Mouse (Mus musculus): ENCODE measurements around the gene Hist1h2ad.
"Not testable (repeated sequence)": the region's sequence is repeated elsewhere in the genome, so short reads cannot be mapped to it uniquely, and the experiment has no call there.

The Hist1h2ad gene

DNA sequence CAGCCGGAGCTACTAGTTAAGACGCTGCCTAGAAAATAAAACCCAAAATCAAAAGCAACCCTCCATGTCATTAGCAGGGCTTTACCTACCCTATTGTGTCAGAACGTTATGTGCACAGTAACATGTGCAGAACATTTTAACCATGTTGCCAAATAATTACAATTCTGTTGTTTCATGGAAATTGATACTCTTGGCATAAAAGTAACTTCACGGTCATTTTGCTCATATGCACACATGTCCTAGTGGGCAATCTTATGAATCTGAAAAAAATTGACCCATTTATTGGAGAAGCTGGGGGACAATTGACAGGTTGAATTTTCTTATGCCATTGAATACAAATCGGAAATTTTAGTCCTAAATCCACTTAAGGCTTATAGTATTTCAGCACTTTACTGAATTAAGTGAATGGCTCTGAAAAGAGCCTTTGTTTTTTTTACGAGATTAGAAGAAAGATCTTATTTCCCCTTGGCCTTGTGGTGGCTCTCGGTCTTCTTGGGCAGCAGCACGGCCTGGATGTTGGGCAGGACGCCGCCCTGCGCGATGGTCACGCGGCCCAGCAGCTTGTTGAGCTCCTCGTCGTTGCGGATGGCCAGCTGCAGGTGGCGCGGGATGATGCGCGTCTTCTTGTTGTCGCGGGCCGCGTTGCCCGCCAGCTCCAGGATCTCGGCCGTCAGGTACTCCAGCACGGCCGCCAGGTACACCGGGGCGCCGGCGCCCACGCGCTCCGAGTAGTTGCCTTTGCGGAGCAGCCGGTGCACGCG, 3.7 kb upstream of the Hist1h2ad start:
- not testable (repeated sequence) for DNase-seq

DNA sequence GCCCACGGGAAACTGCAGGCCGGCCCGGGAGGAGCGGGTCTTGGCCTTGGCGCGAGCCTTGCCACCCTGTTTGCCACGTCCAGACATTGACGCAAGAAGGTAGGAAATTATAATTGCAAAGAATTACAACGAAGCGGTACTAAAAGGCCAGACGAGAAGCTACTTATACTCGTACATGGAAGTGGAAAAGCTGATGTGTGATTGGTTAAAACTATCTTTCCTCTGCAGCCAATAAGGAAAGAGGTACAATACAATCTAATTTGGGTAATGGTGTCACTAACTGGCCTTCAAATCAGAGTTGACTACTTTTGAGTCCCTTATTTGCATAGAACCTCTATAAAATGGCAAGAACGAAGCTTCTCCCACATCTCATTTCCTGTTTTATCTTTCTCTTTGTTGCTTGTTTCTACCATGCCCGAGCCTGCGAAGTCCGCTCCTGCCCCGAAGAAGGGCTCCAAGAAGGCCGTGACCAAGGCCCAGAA, 3.1 kb upstream of the Hist1h2ad start, which contains the start of the genes Hist1h2ae and Hist1h2bg:
Hist1h2ae (minus strand) TSS at position 199 of the 482 bp plus-strand sequence.
Hist1h2bg (plus strand) TSS at position 375 of the 482 bp plus-strand sequence.
- peak; percentile 46 to 85 for DNase-seq

DNA sequence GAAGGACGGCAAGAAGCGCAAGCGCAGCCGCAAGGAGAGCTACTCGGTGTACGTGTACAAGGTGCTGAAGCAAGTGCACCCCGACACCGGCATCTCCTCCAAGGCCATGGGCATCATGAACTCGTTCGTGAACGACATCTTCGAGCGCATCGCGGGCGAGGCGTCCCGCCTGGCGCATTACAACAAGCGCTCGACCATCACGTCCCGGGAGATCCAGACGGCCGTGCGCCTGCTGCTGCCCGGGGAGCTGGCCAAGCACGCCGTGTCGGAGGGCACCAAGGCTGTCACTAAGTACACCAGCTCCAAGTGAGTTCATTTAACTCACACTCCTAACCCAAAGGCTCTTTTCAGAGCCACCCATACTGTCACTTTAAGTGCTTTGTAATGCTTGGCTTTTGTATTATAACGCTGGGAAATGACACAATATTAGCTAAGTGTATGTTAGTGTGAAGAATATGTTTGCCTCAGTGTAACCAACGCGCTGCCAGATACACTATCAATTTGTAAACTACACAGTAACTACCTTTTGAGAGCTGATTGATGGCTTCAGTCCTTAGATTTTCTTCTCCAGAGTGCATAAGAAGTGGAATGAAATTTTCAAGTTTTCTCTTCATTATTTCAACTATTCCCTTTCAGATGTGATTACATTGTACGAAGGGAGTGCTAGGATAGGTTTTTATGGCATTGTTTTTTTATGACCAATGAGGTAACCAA, 2.5 kb upstream of the Hist1h2ad start:
- not testable (repeated sequence) for DNase-seq

DNA sequence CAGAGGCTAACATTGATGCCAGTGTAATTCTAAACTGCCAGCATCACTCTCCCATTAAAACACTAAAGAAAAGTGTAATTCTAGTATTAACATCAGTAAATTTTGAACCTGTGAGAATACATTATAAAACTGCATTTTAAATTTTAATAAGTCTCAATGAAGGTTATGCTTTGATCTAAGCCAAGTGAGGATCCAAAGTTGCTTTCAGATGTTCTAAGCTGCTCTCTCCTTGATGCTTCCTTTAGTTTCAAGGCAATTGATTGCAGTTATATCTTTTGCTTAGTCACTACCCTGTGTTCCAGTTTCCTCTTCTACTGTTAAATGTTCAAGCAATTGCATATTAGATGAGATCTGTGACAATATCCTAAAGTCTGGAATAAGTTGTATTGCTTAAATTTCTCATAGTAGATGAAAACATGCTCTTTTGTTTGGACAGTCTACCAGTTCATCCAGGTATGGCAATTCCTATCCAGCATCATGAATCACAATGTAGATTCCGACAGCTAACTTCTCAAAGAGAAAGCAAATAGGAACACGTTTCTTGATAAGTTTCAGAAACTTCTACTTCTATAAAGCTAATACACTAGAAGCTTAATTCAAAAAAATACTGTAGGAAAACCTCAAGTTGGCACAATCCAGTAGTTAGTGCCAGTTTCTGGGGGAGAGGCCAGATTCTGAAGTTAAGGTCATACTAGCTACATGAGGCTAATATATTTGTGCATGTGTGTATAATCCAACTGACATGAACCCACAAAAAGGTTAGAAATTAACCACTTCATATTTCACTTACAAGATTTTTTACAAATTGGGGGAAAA, 1.8 kb upstream of the Hist1h2ad start:
- no peak for DNase-seq

DNA sequence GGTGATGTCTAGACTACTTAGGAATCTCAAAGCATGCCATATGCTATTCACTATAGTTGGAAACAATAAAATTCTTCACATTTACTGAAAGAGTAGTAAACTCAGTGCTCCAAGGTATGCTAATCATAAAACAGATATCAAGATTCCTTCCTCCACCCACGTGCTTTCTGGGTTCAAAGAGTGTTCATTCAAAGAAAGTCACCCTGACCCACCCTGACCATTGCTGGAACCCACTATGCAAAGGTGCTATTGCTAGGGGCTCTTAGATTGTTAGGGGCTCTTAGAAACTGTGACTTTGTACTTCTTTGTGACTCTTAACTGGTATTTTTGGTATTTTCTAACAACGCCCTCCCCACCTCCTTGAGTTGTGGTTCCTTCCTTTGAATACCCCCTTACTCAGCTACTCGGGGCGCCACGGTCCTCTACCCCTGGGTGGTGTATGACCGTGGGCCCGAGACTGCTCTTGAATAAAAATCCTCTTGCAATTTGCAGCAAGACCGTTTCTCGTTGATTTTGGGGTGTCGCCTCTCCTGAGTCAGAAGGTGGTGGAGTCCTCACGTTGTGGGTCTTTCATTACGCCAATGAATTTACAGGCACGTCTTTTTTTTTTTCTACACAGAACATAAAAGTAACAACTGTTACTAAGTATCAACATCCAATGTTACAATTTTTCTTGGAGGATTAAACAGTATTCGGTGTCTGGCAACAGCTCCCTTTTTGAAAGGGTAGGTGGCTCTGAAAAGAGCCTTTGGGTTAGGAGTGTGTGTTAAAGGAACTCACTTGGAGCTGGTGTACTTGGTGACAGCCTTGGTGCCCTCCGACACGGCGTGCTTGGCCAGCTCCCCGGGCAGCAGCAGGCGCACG, 915 bp upstream of the Hist1h2ad start:
- not testable (repeated sequence) for DNase-seq

DNA sequence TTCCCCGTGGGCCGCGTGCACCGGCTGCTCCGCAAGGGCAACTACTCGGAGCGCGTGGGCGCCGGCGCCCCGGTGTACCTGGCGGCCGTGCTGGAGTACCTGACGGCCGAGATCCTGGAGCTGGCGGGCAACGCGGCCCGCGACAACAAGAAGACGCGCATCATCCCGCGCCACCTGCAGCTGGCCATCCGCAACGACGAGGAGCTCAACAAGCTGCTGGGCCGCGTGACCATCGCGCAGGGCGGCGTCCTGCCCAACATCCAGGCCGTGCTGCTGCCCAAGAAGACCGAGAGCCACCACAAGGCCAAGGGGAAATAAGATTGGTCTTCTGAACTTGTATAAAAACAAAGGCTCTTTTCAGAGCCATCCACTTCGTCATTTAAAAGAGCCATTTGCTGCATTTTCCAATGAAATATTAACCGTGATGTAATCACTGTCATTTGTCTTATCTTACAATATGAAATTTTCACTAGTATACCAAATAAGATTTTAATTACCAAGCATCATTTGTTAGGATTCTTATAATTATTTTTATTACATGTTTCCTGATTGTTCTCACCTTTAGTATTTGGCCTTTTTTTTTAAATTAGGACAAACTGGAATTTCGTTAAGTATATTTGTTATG, 477 bp downstream of the Hist1h2ad start:
- DNase-seq, result not testable (repeated sequence)

DNA sequence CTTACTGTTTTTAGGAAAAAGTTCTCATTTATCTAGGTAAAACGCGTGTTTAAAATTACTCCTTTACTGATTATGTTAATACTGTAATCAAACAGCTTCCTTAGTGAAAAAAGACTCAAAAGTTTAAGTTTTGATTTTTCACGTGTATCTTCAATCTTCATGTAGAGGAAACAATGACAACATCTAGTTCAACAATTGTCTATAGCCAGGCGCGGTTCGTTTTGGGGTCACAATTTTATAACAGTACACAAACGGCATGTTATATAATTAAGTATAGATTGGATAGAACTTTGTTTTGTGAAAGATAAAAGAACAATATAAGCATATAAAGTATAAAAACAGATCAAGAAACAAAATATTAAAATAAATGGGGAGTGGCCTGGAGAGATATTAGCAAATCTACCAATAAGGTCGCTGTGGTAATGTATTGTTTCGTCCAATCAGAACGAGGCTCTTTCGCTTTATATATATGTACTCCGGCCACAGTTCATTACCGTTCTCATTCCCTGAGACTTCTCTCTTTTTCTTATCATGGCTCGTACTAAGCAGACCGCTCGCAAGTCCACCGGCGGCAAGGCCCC, 1.2 kb downstream of the Hist1h2ad start, which contains the start of gene Hist1h3d:
Hist1h3d (plus strand) TSS at position 493 of the 581 bp plus-strand sequence.
- DNase-seq, result peak in 1 of 2 experiments; percentile 42

DNA sequence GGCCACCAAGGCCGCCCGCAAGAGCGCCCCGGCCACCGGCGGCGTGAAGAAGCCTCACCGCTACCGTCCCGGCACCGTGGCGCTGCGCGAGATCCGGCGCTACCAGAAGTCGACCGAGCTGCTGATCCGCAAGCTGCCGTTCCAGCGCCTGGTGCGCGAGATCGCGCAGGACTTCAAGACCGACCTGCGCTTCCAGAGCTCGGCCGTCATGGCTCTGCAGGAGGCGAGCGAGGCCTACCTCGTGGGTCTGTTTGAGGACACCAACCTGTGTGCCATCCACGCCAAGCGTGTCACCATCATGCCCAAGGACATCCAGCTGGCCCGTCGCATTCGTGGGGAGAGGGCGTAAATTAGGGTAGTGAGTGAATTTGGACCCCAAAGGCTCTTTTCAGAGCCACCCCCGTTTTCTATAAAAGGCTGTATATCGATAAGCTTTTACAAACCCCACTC, 1.7 kb downstream of the Hist1h2ad start:
- DNase-seq, result not testable (repeated sequence)

DNA sequence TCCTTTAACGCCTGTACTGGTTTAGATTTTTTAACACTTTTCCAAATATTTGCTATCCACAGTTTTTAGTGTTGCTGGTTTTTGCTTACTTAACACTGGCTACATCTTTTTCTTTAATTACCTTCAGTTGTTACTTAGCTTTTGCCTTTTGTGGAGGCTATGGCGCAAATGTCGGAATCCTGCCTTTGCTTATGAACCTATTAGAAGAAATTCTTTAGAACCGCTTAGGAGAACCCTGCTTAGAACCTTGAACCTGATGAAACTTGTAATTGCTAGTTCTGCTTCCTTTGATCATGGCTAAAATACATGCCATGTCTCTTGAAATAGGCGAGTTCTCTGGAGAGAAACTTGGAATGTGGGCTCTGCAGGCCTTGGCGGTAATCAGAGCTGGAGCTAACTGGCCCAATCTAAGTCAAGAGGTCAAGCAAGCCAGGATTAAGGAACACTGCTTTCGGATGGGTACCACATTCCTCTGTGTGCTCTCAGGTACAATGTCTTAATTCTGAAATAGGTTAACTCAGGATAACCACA, 2.2 kb downstream of the Hist1h2ad start:
- DNase-seq, result no peak

DNA sequence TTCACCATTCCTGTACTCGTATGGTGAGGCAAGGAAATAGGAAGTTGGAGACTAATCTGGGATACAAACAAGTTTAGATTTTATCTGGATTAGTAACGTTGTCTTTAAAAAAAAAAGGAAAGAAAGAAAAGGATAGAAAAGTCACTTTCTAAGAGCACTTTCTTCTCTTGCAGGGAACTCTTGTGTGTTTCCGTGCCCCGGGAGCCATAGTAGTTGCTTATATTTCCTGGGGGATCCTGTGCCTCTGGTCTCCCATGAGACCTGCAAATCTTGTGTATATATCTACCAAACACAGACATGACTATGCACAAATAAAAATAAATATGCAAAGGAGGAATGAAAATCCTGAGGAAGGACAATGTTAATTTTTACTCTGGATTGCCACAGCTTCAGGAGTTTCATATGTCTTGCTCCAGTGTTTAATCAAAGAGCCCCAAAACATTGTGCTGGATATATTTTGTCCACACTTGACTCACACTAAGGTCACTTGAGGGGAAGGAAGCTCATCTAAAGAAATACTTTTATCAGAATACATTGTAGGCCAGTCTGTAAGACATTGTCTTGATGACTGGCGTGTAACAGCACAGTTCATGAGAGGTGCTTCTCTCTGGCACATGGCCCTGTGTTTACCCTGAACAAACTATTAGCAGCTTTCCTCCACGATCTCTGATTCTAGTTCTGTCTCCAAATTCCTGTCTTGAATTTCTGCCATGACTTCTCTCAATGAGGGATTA, 2.9 kb downstream of the Hist1h2ad start:
- no peak for DNase-seq

DNA sequence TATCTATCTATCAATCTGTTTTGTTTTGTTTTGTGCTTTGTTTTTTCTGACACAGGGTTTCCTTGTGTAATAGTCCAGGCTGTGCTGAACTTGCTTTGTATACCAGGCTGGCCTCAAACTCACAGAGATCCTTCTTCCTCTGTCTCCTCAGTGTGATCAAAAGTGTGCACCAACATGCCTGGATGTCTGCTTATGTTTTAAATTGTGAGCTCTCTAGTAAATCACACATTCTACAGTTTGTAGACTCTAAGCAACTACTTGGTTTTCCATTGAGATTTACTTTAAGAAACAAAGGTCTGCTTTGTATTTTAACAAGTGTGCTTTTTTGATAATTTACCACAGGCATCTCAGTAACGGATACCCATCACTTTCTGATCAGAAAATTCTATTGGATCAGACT, 3.7 kb downstream of the Hist1h2ad start:
- no peak for DNase-seq

DNA sequence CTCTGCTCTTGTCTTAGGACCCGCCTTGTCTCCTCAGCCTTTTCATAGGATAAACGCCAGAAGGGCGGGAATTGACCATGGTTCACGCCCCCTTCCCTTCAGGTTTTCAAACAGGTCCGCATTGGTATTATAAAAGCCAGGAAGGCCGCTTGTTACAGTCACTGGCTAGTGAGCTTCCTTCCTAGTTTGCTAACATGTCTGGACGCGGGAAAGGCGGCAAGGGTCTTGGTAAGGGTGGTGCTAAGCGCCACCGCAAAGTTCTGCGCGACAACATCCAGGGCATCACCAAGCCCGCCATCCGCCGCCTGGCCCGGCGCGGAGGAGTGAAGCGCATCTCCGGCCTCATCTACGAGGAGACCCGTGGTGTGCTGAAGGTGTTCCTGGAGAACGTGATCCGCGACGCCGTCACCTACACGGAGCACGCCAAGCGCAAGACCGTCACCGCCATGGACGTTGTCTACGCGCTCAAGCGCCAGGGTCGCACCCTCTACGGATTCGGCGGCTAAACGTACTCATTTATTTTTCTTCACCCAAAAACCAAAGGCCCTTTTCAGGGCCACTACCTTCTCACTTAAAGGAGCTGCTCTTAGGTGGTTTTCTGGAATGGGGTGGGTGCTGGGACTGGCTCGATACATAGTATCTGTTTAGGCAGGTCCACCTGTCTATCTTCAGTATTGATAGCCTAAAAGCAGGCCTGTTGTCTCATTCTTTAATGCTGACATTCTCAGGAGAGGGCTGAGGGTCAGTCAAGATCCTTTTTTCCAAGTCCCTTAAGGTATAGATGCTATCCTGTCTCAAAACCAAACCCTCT, 7.4 kb downstream of the Hist1h2ad start, which contains the start of gene Hist1h4d:
Hist1h4d (plus strand) TSS at position 191 of the 811 bp plus-strand sequence.
- DNase-seq, result peak; percentile 93 to 98

DNA sequence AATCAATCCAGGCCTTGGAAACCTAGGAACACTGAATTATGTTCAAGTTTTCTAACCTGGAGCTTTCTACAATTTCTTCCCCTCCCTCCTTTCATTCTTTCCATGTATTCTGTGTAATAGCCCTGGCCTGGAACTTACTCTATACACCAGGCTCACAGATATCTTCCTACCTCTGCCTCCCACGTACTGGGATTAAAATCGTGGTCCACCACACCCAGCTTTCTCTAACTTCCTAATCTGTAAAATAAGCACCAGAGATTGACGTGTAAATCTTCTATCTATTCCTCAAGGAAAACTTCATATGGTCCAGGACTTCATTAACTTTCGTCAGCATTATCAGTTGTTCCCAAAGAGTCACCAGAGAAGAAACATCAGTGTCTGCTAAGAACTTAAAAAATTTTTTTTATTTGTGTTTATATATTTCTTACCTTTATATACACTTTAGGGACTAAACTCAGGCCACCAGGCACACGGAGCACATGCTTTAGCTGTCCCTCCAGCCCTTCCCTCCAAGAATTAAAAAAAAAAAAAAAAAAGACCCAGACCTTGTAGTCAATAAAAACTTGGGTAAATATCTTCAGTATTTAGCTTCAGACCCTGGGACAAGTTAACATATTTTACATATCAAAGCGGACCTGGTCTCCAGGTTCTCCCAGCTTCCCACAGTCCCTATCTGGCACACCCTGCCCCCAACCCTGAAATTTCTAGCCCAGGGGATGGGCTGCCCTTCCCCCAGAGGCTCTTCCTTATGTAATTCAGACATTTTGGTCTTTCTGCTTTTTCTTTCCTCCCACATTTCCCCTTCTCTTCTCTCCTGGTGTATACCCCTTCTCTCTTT, 8.3 kb downstream of the Hist1h2ad start:
- no peak for DNase-seq

DNA sequence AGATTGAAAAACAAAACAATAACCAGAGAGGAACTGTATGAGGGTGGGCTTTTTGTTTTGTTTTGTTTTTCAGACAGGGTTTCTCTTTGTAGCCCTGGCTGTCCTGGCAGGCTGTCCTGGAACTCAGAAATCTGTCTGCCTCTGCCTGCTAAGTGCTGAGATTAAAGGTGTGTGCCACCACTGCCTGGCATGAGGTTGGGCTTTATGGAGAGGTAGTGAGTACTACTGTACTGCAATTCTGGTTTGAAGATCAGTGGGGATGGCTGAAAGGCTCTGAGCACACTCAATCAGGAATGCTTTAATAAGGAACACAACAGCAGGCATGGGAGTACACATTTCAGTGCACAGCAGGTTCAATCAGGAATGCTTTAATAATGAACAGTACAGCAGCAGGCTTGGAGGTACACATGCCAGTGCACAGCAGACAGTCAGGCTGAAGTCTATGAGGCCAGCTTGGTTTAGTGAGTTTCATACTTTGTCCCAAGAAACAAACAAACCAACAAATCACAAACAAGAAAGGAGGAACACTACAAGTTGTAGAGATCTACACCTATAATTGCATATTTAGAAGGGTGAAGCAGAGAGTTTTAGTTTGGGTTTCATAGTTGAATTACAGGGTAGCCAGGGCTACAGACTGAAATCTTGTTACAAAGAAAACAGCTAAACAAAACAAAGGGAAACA, 9.3 kb downstream of the Hist1h2ad start:
- no peak for DNase-seq

DNA sequence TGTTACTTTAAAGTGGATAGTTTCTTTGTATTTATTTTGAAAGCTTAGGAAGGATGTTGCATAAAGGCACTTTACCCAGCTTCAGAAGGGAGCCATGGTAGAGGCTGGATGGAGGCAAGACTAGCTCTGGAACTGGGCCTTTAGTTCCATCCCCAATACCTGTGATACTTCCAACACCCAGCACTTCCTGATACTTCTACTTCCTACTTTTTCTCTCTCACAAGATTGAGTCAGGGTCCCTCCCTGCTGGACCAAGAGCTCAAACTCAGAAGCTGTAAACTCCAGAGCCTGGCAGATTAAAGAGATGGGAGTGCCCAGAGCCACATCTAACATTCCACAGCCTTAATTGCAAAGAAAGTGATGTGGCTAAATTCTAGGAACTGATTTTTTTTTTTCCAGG, 10.2 kb downstream of the Hist1h2ad start:
- no peak for DNase-seq

DNA sequence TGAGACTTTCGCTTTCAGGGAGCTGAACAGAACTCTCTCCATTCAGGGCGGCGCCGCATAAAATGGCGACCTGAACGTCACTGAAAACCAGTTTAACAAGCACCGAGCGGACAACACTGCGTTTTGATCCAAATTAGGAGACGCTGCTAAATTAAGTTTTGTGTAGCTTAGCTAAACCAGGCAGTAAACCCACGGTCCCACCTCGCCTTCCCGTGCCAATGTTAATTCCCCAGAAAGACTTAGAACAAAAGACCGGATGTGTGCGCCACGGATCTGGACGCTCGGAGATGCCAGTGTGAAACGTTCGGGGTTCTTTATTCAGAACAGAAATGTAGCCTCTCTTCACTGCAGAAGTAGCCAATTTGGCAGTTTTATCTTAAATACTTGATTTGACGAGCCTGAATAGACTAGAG, 10.9 kb downstream of the Hist1h2ad start:
- DNase-seq, result peak; percentile 65 to 80

DNA sequence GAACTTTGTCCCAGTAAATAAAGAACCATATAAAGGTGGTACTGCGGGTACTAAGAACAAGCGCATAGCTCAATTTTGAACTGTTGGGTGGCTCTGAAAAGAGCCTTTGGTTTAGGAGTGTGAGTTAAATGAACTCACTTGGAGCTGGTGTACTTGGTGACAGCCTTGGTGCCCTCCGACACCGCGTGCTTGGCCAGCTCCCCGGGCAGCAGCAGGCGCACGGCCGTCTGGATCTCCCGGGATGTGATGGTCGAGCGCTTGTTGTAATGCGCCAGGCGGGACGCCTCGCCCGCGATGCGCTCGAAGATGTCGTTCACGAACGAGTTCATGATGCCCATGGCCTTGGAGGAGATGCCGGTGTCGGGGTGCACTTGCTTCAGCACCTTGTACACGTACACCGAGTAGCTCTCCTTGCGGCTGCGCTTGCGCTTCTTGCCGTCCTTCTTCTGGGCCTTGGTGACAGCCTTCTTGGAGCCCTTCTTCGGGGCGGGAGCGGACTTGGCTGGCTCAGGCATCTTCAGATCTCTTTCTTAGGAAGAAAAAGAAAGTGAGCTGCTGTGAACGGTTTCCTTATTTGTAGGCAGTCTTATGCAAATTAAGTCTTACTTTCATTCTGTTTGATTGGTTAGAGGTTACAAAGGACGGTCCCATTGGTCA, 11.4 kb downstream of the Hist1h2ad start:
- DNase-seq, result peak; percentile 56 to 79
